Mouse (Mus musculus): ENCODE results near the gene Rbmxl1.
"Not testable (repeated sequence)": the region's sequence is repeated elsewhere in the genome, so short reads cannot be mapped to it uniquely, and the experiment has no call there.

Rbmxl1 gene

GRCm38 (mm10) chr8:78508719-78509272 is at the start of gene Rbmxl1:
Rbmxl1 (minus strand) TSS chr8:78508898.
- H3K4me1 ChIP-seq (replicated peaks; ENCODE audit: low read depth, low read length), result peaks cover 54% of the 10 kb centered on the region
- H3K36me3 ChIP-seq (ENCODE audit: insufficient read depth, low read length), result peaks cover 28% of the 10 kb centered on the region
- TF ChIP-seq CTCF (conservative IDR thresholded peaks at IDR 0.05; ENCODE audit: low read length) (no peak), NANOG (IDR thresholded peaks at IDR 0.05; ENCODE audit: borderline replicate concordance, low read length) (no peak), POU5F1 (IDR thresholded peaks at IDR 0.05; ENCODE audit: borderline replicate concordance, low read length) (no peak)
- H3K9me3 ChIP-seq (ENCODE audit: low read length), result no peaks in the 10 kb centered on the region
- H3K27me3 ChIP-seq (ENCODE audit: insufficient read depth, low read length), result no peaks in the 10 kb centered on the region
- H3K4me3 ChIP-seq (replicated peaks; ENCODE audit: low read length), result peak within 1 kb of the TSS; percentile 98

- H3K4me3 ChIP-seq (replicated peaks; ENCODE audit: low read length), result peak overlapping the region; percentile 56
- H3K27me3 ChIP-seq (ENCODE audit: insufficient read depth, low read length), result no peaks in the 10 kb centered on the region
- peaks cover 12% of the 10 kb centered on the region for H3K9me3 ChIP-seq (ENCODE audit: low read length)
- no peak for TF ChIP-seq CTCF (conservative IDR thresholded peaks at IDR 0.05; ENCODE audit: low read length)
- peak; percentile 66; the same call in 1 of the 2 replicates for TF ChIP-seq NANOG (IDR thresholded peaks at IDR 0.05; ENCODE audit: borderline replicate concordance, low read length)
- TF ChIP-seq POU5F1 (IDR thresholded peaks at IDR 0.05; ENCODE audit: borderline replicate concordance, low read length), result 0 out of 2 replicates have a peak, but pooled peaks have one; percentile 49
- H3K36me3 ChIP-seq (ENCODE audit: insufficient read depth, low read length), result peaks cover 38% of the 10 kb centered on the region
- H3K4me1 ChIP-seq (replicated peaks; ENCODE audit: low read depth, low read length), result peaks cover 72% of the 10 kb centered on the region
Observed at GRCm38 (mm10) chr8:78556773-78557434, 48.2 kb upstream of the Rbmxl1 start.

- peaks cover 35% of the 10 kb centered on the region for H3K36me3 ChIP-seq (ENCODE audit: insufficient read depth, low read length)
- no peaks in the 10 kb centered on the region for H3K27me3 ChIP-seq (ENCODE audit: insufficient read depth, low read length)
- H3K4me1 ChIP-seq (replicated peaks; ENCODE audit: low read depth, low read length), result peaks cover 73% of the 10 kb centered on the region
- no peak for TF ChIP-seq CTCF (conservative IDR thresholded peaks at IDR 0.05; ENCODE audit: low read length)
- TF ChIP-seq POU5F1 (IDR thresholded peaks at IDR 0.05; ENCODE audit: borderline replicate concordance, low read length), result no peak
- no peak for TF ChIP-seq NANOG (IDR thresholded peaks at IDR 0.05; ENCODE audit: borderline replicate concordance, low read length)
- no peak overlapping the region for H3K4me3 ChIP-seq (replicated peaks; ENCODE audit: low read length)
- H3K9me3 ChIP-seq (ENCODE audit: low read length), result peaks cover 5% of the 10 kb centered on the region
Observed at GRCm38 (mm10) chr8:78555817-78556216, 47.1 kb upstream of the Rbmxl1 start.

- Histone ChIP-seq H3K27me3 (ENCODE audit: insufficient read depth, low read length) (no peaks in the 10 kb centered on the region), H3K36me3 (ENCODE audit: insufficient read depth, low read length) (peaks cover 29% of the 10 kb centered on the region), H3K4me3 (replicated peaks; ENCODE audit: low read length) (no peak overlapping the region), H3K9me3 (ENCODE audit: low read length) (no peaks in the 10 kb centered on the region), H3K4me1 (replicated peaks; ENCODE audit: low read depth, low read length) (peaks cover 61% of the 10 kb centered on the region)
- TF ChIP-seq NANOG (IDR thresholded peaks at IDR 0.05; ENCODE audit: borderline replicate concordance, low read length) (no peak), POU5F1 (IDR thresholded peaks at IDR 0.05; ENCODE audit: borderline replicate concordance, low read length) (no peak), CTCF (conservative IDR thresholded peaks at IDR 0.05; ENCODE audit: low read length) (no peak)
Observed at GRCm38 (mm10) chr8:78550752-78551134, 42.0 kb upstream of the Rbmxl1 start.

GRCm38 (mm10) chr8:78549971-78550751 is 41.5 kb upstream of the Rbmxl1 start:
- Histone ChIP-seq H3K4me3 (replicated peaks; ENCODE audit: low read length) (no peak overlapping the region), H3K36me3 (ENCODE audit: insufficient read depth, low read length) (peaks cover 29% of the 10 kb centered on the region), H3K4me1 (replicated peaks; ENCODE audit: low read depth, low read length) (peaks cover 61% of the 10 kb centered on the region), H3K9me3 (ENCODE audit: low read length) (no peaks in the 10 kb centered on the region), H3K27me3 (ENCODE audit: insufficient read depth, low read length) (no peaks in the 10 kb centered on the region)
- TF ChIP-seq CTCF (conservative IDR thresholded peaks at IDR 0.05; ENCODE audit: low read length), result no peak

- Histone ChIP-seq H3K4me1 (replicated peaks; ENCODE audit: low read depth, low read length) (peaks cover 64% of the 10 kb centered on the region), H3K36me3 (ENCODE audit: insufficient read depth, low read length) (peaks cover 49% of the 10 kb centered on the region), H3K4me3 (replicated peaks; ENCODE audit: low read length) (peak overlapping the region; percentile 43; the same call in 1 of the 2 replicates)
- not testable (repeated sequence) for H3K27me3 ChIP-seq (ENCODE audit: insufficient read depth, low read length); H3K9me3 ChIP-seq (ENCODE audit: low read length)
Observed at GRCm38 (mm10) chr8:78545153-78545817, 36.6 kb upstream of the Rbmxl1 start.

- H3K27me3 ChIP-seq (ENCODE audit: insufficient read depth, low read length), result no peaks in the 10 kb centered on the region
- peaks cover 68% of the 10 kb centered on the region for H3K4me1 ChIP-seq (replicated peaks; ENCODE audit: low read depth, low read length)
- TF ChIP-seq POU5F1 (IDR thresholded peaks at IDR 0.05; ENCODE audit: borderline replicate concordance, low read length) (no peak), CTCF (conservative IDR thresholded peaks at IDR 0.05; ENCODE audit: low read length) (no peak), NANOG (IDR thresholded peaks at IDR 0.05; ENCODE audit: borderline replicate concordance, low read length) (no peak)
- H3K4me3 ChIP-seq (replicated peaks; ENCODE audit: low read length), result no peak overlapping the region
- peaks cover 57% of the 10 kb centered on the region for H3K36me3 ChIP-seq (ENCODE audit: insufficient read depth, low read length)
- no peaks in the 10 kb centered on the region for H3K9me3 ChIP-seq (ENCODE audit: low read length)
Observed at GRCm38 (mm10) chr8:78544545-78544944, 35.8 kb upstream of the Rbmxl1 start.

- Histone ChIP-seq H3K36me3 (ENCODE audit: insufficient read depth, low read length) (peaks cover 55% of the 10 kb centered on the region), H3K4me1 (replicated peaks; ENCODE audit: low read depth, low read length) (peaks cover 75% of the 10 kb centered on the region), H3K9me3 (ENCODE audit: low read length) (no peaks in the 10 kb centered on the region), H3K27me3 (ENCODE audit: insufficient read depth, low read length) (no peaks in the 10 kb centered on the region), H3K4me3 (replicated peaks; ENCODE audit: low read length) (no peak overlapping the region)
- no peak for TF ChIP-seq NANOG (IDR thresholded peaks at IDR 0.05; ENCODE audit: borderline replicate concordance, low read length)
- no peak for TF ChIP-seq POU5F1 (IDR thresholded peaks at IDR 0.05; ENCODE audit: borderline replicate concordance, low read length)
- TF ChIP-seq CTCF (conservative IDR thresholded peaks at IDR 0.05; ENCODE audit: low read length), result no peak
Observed at GRCm38 (mm10) chr8:78543621-78544020, 34.9 kb upstream of the Rbmxl1 start.

- H3K4me1 ChIP-seq (replicated peaks; ENCODE audit: low read depth, low read length), result peaks cover 77% of the 10 kb centered on the region
- H3K27me3 ChIP-seq (ENCODE audit: insufficient read depth, low read length); H3K4me3 ChIP-seq (replicated peaks; ENCODE audit: low read length); H3K9me3 ChIP-seq (ENCODE audit: low read length): not testable (repeated sequence)
- H3K36me3 ChIP-seq (ENCODE audit: insufficient read depth, low read length), result peaks cover 46% of the 10 kb centered on the region
Observed at GRCm38 (mm10) chr8:78542670-78543069, 34.0 kb upstream of the Rbmxl1 start.
